29 mouse cellular contexts compared by ENCODE assay signal in the genomic region with DNA sequence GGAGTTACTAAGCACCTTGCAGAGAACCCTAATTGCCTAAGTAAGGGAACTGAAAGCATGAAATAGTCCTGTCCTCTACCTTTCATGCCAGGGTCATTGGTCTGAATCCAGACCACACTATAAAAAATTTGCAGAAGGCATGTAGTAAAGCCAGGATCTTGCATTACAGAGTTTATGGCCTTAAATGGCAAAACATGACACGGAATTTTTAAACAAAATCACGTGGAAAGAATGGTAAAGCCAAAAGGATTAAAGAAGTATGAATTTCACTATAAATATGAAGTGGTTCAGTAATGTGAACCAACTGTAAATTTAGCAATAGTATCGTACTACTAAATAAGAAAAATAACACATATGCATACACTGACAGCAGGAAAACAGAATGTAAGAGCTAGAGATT. TPM values are rescaled to one million over a fixed set of nuclear protein-coding genes. Genes with fewer than 3 reads are reported as not detected.
DNase-seq lines count a peak whose midpoint lies in the region; ATAC-seq and TF ChIP-seq lines count a peak whose summit lies in the region.
"Had no signal": no experiment of that assay in that cellular context is flagged by ENCODE, and none has a peak within 500 bp of the region (broad histone marks: within the 10 kb centered on the region; RNA-seq: fewer than 3 reads in every experiment).

No protein-coding gene starts in this region.

- ATAC-seq in heart, postnatal 0 days (ENCODE audit: insufficient read depth, low read depth), result no peak
- no peak for ATAC-seq in midbrain, embryonic 11.5 days (ENCODE audit: low FRiP score)
- no peak for ATAC-seq in midbrain, postnatal 0 days (ENCODE audit: low FRiP score)
- no peak for ATAC-seq in stomach, postnatal 0 days (ENCODE audit: low FRiP score, low TSS enrichment)
- ATAC-seq: forebrain, embryonic 13.5 days; forebrain, embryonic 16.5 days; hindbrain, embryonic 16.5 days; intestine, embryonic 15.5 days; Patski had no signal

- 91% methylated on average over 3 of the region's 3 CpGs for WGBS in heart, postnatal 0 days
- WGBS in midbrain, embryonic 11.5 days, result 90% methylated on average over 3 of the region's 3 CpGs
- WGBS in midbrain, postnatal 0 days, result 90% methylated on average over 3 of the region's 3 CpGs
- WGBS in stomach, postnatal 0 days, result 54% methylated on average over 3 of the region's 3 CpGs

- no peak overlapping the region for H3K4me3 ChIP-seq in heart, postnatal 0 days (ENCODE audit: low read depth, low read length)
- H3K4me3 ChIP-seq in midbrain, embryonic 11.5 days (ENCODE audit: low read depth, low read length), result no peak overlapping the region
- no peak overlapping the region for H3K4me3 ChIP-seq in midbrain, postnatal 0 days (ENCODE audit: low read depth, low read length)
- H3K4me3 ChIP-seq in stomach, postnatal 0 days (ENCODE audit: low read depth, low read length), result no peak overlapping the region
- H3K4me3 ChIP-seq: embryonic facial prominence, embryonic 12.5 days; forebrain, embryonic 10.5 days; forebrain, embryonic 13.5 days; heart, adult 2 months; heart, embryonic 10.5 days; heart, embryonic 13.5 days; hindbrain, embryonic 10.5 days; hindbrain, embryonic 13.5 days; intestine, embryonic 15.5 days had no signal

- peaks cover 35% of the 10 kb centered on the region; the same call in 1 of the 2 replicates for H3K36me3 ChIP-seq in heart, postnatal 0 days (replicated peaks; ENCODE audit: control insufficient read depth, insufficient read depth, low read length)
- H3K36me3 ChIP-seq in midbrain, embryonic 11.5 days (ENCODE audit: control insufficient read depth, insufficient read depth, low read length), result peaks cover 5% of the 10 kb centered on the region
- H3K36me3 ChIP-seq in midbrain, postnatal 0 days (ENCODE audit: insufficient read depth, low read length), result peaks cover 11% of the 10 kb centered on the region; the same call in 1 of the 2 replicates
- peaks cover 5% of the 10 kb centered on the region; the same call in 1 of the 2 replicates for H3K36me3 ChIP-seq in stomach, postnatal 0 days (ENCODE audit: control insufficient read depth, insufficient read depth, low read length)
- H3K36me3 ChIP-seq: G1E had no signal

- peak; percentile 12 for DNase-seq in adrenal gland, postnatal 10 days
- no peak for DNase-seq in adrenal gland, adult (ENCODE audit: inconsistent age in 2 of 2, low spot score in 1 of 2)
- no peak for DNase-seq in heart, postnatal 0 days (ENCODE audit: low spot score)
- DNase-seq in heart, postnatal 4 days, result no peak
- peak; percentile 57 for DNase-seq in midbrain, embryonic 11.5 days (ENCODE audit: low spot score, missing footprints)
- DNase-seq in midbrain, postnatal 0 days (ENCODE audit: low spot score), result no peak
- DNase-seq in stomach, postnatal 0 days (ENCODE audit: low spot score), result no peak
- DNase-seq in T-cell, adult 2 months (ENCODE audit: low spot score), result no peak
- DNase-seq: adrenal gland, adult 8-10 months; adrenal gland, postnatal 36 days; B cell, adult 2 months; cerebellum, adult 18-20 months; cerebellum, adult 9-10 months; cerebellum, postnatal 14 days; gastrocnemius, postnatal 36 days; heart, adult 2 months had no signal

- no peak overlapping the region for H3K4me2 ChIP-seq in heart, postnatal 0 days (ENCODE audit: low read depth, low read length)
- no peak overlapping the region for H3K4me2 ChIP-seq in midbrain, embryonic 11.5 days
- H3K4me2 ChIP-seq in midbrain, postnatal 0 days (ENCODE audit: low read depth, low read length, poor library complexity, severe bottlenecking), result no peak overlapping the region
- H3K4me2 ChIP-seq in stomach, postnatal 0 days (replicated peaks; ENCODE audit: low read depth), result no peak overlapping the region
- H3K4me2 ChIP-seq: embryonic facial prominence, embryonic 12.5 days; forebrain, embryonic 13.5 days; heart, embryonic 13.5 days; hindbrain, embryonic 13.5 days; intestine, embryonic 15.5 days had no signal

- no peaks in the 10 kb centered on the region for H3K9me3 ChIP-seq in heart, postnatal 0 days (replicated peaks; ENCODE audit: control insufficient read depth, low read length)
- H3K9me3 ChIP-seq in midbrain, embryonic 11.5 days (ENCODE audit: control insufficient read depth, low read length), result no peaks in the 10 kb centered on the region
- no peaks in the 10 kb centered on the region for H3K9me3 ChIP-seq in midbrain, postnatal 0 days (ENCODE audit: low read length)
- no peaks in the 10 kb centered on the region for H3K9me3 ChIP-seq in stomach, postnatal 0 days (ENCODE audit: control insufficient read depth, low read length)
- H3K9me3 ChIP-seq: embryonic facial prominence, embryonic 12.5 days; forebrain, embryonic 10.5 days; forebrain, embryonic 13.5 days; G1E; heart, embryonic 10.5 days; heart, embryonic 13.5 days; hindbrain, embryonic 10.5 days; hindbrain, embryonic 13.5 days; intestine, embryonic 15.5 days had no signal

- no peak for TF ChIP-seq EP300 in heart, postnatal 0 days (IDR thresholded peaks at IDR 0.05; ENCODE audit: low read depth)
- TF ChIP-seq EP300 in stomach, postnatal 0 days (optimal IDR thresholded peaks at IDR 0.05), result peak; percentile 78

- H3K27ac ChIP-seq in heart, postnatal 0 days (ENCODE audit: low read depth), result peak overlapping the region; percentile 43; the same call in 1 of the 2 replicates
- no peak overlapping the region for H3K27ac ChIP-seq in midbrain, embryonic 11.5 days (ENCODE audit: low read depth, low read length)
- no peak overlapping the region for H3K27ac ChIP-seq in midbrain, postnatal 0 days (ENCODE audit: low read depth, low read length)
- no peak overlapping the region for H3K27ac ChIP-seq in stomach, postnatal 0 days (replicated peaks)
- H3K27ac ChIP-seq: embryonic facial prominence, embryonic 12.5 days; forebrain, embryonic 10.5 days; forebrain, embryonic 13.5 days; heart, adult 2 months; heart, embryonic 10.5 days; heart, embryonic 13.5 days; hindbrain, embryonic 10.5 days; hindbrain, embryonic 13.5 days; intestine, embryonic 15.5 days had no signal

- H3K9ac ChIP-seq in heart, postnatal 0 days (replicated peaks; ENCODE audit: low read depth, low read length), result no peak overlapping the region
- no peak overlapping the region for H3K9ac ChIP-seq in midbrain, embryonic 11.5 days (ENCODE audit: low read length)
- no peak overlapping the region for H3K9ac ChIP-seq in midbrain, postnatal 0 days (replicated peaks; ENCODE audit: low read length, poor library complexity, severe bottlenecking)
- no peak overlapping the region for H3K9ac ChIP-seq in stomach, postnatal 0 days (ENCODE audit: low read length)
- H3K9ac ChIP-seq: embryonic facial prominence, embryonic 12.5 days; forebrain, embryonic 13.5 days; hindbrain, embryonic 13.5 days; intestine, embryonic 15.5 days had no signal

- no peaks in the 10 kb centered on the region for H3K27me3 ChIP-seq in heart, postnatal 0 days (ENCODE audit: control insufficient read depth, insufficient read depth, low read length)
- H3K27me3 ChIP-seq in midbrain, embryonic 11.5 days (ENCODE audit: control insufficient read depth, insufficient read depth, low read length), result no peaks in the 10 kb centered on the region
- no peaks in the 10 kb centered on the region for H3K27me3 ChIP-seq in midbrain, postnatal 0 days (ENCODE audit: insufficient read depth, low read length)
- H3K27me3 ChIP-seq in stomach, postnatal 0 days (ENCODE audit: control insufficient read depth, insufficient read depth, low read length), result no peaks in the 10 kb centered on the region
- H3K27me3 ChIP-seq: CH12.LX; embryonic facial prominence, embryonic 12.5 days; forebrain, embryonic 13.5 days; heart, embryonic 13.5 days; hindbrain, embryonic 13.5 days; intestine, embryonic 15.5 days; Patski had no signal

- H3K4me1 ChIP-seq in heart, postnatal 0 days (ENCODE audit: control insufficient read depth, insufficient read depth), result peaks cover 11% of the 10 kb centered on the region; the same call in 1 of the 2 replicates
- peaks cover 7% of the 10 kb centered on the region for H3K4me1 ChIP-seq in midbrain, embryonic 11.5 days (ENCODE audit: control insufficient read depth, insufficient read depth, low read length)
- no peaks in the 10 kb centered on the region for H3K4me1 ChIP-seq in midbrain, postnatal 0 days (ENCODE audit: insufficient read depth, low read length)
- H3K4me1 ChIP-seq in stomach, postnatal 0 days (replicated peaks; ENCODE audit: control insufficient read depth, insufficient read depth), result no peaks in the 10 kb centered on the region

- no peak for TF ChIP-seq CTCF in heart, postnatal 0 days (IDR thresholded peaks at IDR 0.05; ENCODE audit: low read depth)
- no peak for TF ChIP-seq CTCF in midbrain, postnatal 0 days (IDR thresholded peaks at IDR 0.05)
- TF ChIP-seq CTCF in stomach, postnatal 0 days (IDR thresholded peaks at IDR 0.05; ENCODE audit: low read depth), result no peak

RNA-seq across cellular contexts. Expression of a gene that starts 57.8 kb away (rescaled TPM):
- 10 to 100 TPM; 50.2 to 55.3 TPM for total RNA-seq in adrenal gland, postnatal 10 days (2021)
- 99.5 and 130 TPM in 2 replicates for total RNA-seq in heart, postnatal 0 days (2014; rRNA removed; ENCODE audit: low replicate concordance)
- polyA plus RNA-seq in heart, postnatal 0 days (2015; fragmentation: Nextera tagmentation; extraction: Ambion mirVana), result 37.2 and 38.6 TPM in 2 replicates
- total RNA-seq in heart, postnatal 4 days (2021), result 100 to 1,000 TPM; 107 to 115 TPM
- 44.4 and 49.8 TPM in 2 replicates for polyA plus RNA-seq in midbrain, embryonic 11.5 days (2014; fragmentation: Nextera tagmentation; extraction: Ambion mirVana)
- 42.5 and 50.8 TPM in 2 replicates for total RNA-seq in midbrain, postnatal 0 days (2014; rRNA removed)
- polyA plus RNA-seq in midbrain, postnatal 0 days (2015; fragmentation: Nextera tagmentation; extraction: Ambion mirVana), result 13.9 and 14.0 TPM in 2 replicates
- 27.0 and 29.0 TPM in 2 replicates for polyA plus RNA-seq in stomach, postnatal 0 days (2015; fragmentation: Nextera tagmentation; extraction: Ambion mirVana)
- polyA plus RNA-seq: G1E had no signal

Comparison
In these comparisons a context has a peak if more than half of its experiments do, and no peak if none do; other contexts are left out.
1. DNase-seq: peak in adrenal gland, postnatal 10 days (single experiment) and midbrain, embryonic 11.5 days (single experiment); none in adrenal gland, adult (0 of 2), heart, postnatal 0 days (single experiment), heart, postnatal 4 days (single experiment), midbrain, postnatal 0 days (single experiment), stomach, postnatal 0 days (single experiment) and T-cell, adult 2 months (single experiment).